Mouse (Mus musculus) MEL (cell line): Measurements from ENCODE around the gene Tcf7l2. TPM values are rescaled to one million over a fixed set of nuclear protein-coding genes. Genes with fewer than 3 reads are reported as not detected.

Experiments used
- DNase-seq: peaks from one replicate; pipeline ENCODE4 v3.0.0; 2011; ENCODE audit warnings: low read depth, low spot score
- H3K27ac ChIP-seq: 2 replicates; pipeline ENCODE4 v1.5.1; 2012; ENCODE audit warnings: low read depth, mild to moderate bottlenecking, control low read depth, low read length, moderate library complexity; ENCODE audit not compliant: control insufficient read depth
- H3K27me3 ChIP-seq, 2 experiments: fragments of 150-350 bp in 1 of 2; sonication (generic) in 1 of 2; 2 replicates each; pipeline ENCODE4 v1.6.1; 2012; ENCODE audit warnings: low read length in 2 of 2, mild to moderate bottlenecking in 2 of 2, improper control_type of control experiment in 1 of 2, moderate library complexity in 1 of 2; ENCODE audit not compliant: insufficient read depth in 2 of 2, control insufficient read depth in 1 of 2
- H3K36me3 ChIP-seq, 2 experiments: 2 replicates each; pipeline ENCODE4 v1.6.1; 2012 to 2014; ENCODE audit warnings: low read length in 2 of 2, improper control_type of control experiment in 1 of 2, inconsistent platforms in 1 of 2, mild to moderate bottlenecking in 1 of 2; ENCODE audit not compliant: insufficient read depth in 2 of 2, control insufficient read depth in 1 of 2
- H3K4me1 ChIP-seq, 2 experiments: fragments of 150-350 bp in 1 of 2; sonication (generic) in 1 of 2; 2 replicates each; pipeline ENCODE4 v1.6.1; 2012; ENCODE audit warnings: low read length in 2 of 2, improper control_type of control experiment in 1 of 2, mild to moderate bottlenecking in 1 of 2; ENCODE audit not compliant: insufficient read depth in 2 of 2, control insufficient read depth in 1 of 2
- H3K4me3 ChIP-seq, 2 experiments: fragments of 150-350 bp in 1 of 2; sonication (generic) in 1 of 2; 2 replicates each; pipeline ENCODE4 v1.5.1; 2012; ENCODE audit warnings: low read depth in 2 of 2, low read length in 2 of 2, mild to moderate bottlenecking in 2 of 2, moderate library complexity in 2 of 2, control low read depth in 1 of 2, improper control_type of control experiment in 1 of 2; ENCODE audit not compliant: control insufficient read depth in 1 of 2, insufficient read depth in 1 of 2
- H3K79me2 ChIP-seq: 2 replicates; pipeline ENCODE4 v1.6.1; 2012; ENCODE audit warnings: mild to moderate bottlenecking, low read length, moderate library complexity; ENCODE audit not compliant: control insufficient read depth, poor library complexity, insufficient read depth
- H3K9ac ChIP-seq: 2 replicates; pipeline ENCODE4 v1.6.1; 2012; ENCODE audit warnings: low read depth, mild to moderate bottlenecking, control low read depth, low read length, moderate library complexity; ENCODE audit not compliant: control insufficient read depth, poor library complexity, severe bottlenecking
- H3K9me3 ChIP-seq: fragments of 150-350 bp; sonication (generic); replicated peaks from 2 replicates; pipeline ENCODE4 v1.6.1; 2012; ENCODE audit warnings: mild to moderate bottlenecking, low read length, improper control_type of control experiment, moderate library complexity; ENCODE audit not compliant: insufficient read depth
- CHD1 ChIP-seq: IDR thresholded peaks from 2 replicates; pipeline ENCODE4 v1.6.1; 2012; ENCODE audit warnings: low read depth, mild to moderate bottlenecking, inconsistent platforms, low read length, improper control_type of control experiment
- CHD2 ChIP-seq: IDR thresholded peaks from 2 replicates; pipeline ENCODE4 v1.6.1; 2011; ENCODE audit warnings: low read length, improper control_type of control experiment
- ELF1 ChIP-seq: IDR thresholded peaks from 2 replicates; pipeline ENCODE4 v1.6.1; 2014; ENCODE audit warnings: low read depth, mild to moderate bottlenecking, inconsistent platforms, low read length, improper control_type of control experiment, moderate library complexity
- ETS1 ChIP-seq: IDR thresholded peaks from 2 replicates; pipeline ENCODE4 v1.6.1; 2012; ENCODE audit warnings: low read depth, mild to moderate bottlenecking, inconsistent platforms, low read length, improper control_type of control experiment, moderate library complexity
- KAT2A ChIP-seq: conservative IDR thresholded peaks from 2 replicates; pipeline ENCODE4 v1.6.1; 2012; ENCODE audit warnings: low read depth, low read length, improper control_type of control experiment, inconsistent platforms
- MAZ ChIP-seq: IDR thresholded peaks from 2 replicates; pipeline ENCODE4 v1.6.1; 2012; ENCODE audit warnings: low read depth, mild to moderate bottlenecking, inconsistent platforms, low read length, improper control_type of control experiment
- MEF2A ChIP-seq: IDR thresholded peaks from 2 replicates; pipeline ENCODE4 v1.6.1; 2014; ENCODE audit warnings: low read depth, mild to moderate bottlenecking, inconsistent platforms, low read length, improper control_type of control experiment; ENCODE audit not compliant: poor library complexity, insufficient replicate concordance, severe bottlenecking; ENCODE audit errors: extremely low read depth
- MYB ChIP-seq: IDR thresholded peaks from 2 replicates; pipeline ENCODE4 v1.6.1; 2011; ENCODE audit warnings: mild to moderate bottlenecking, low read depth, low read length, improper control_type of control experiment
- POLR2AphosphoS5 ChIP-seq: IDR thresholded peaks from 2 replicates; pipeline ENCODE4 v1.6.1; 2012; ENCODE audit warnings: low read depth, borderline replicate concordance, mild to moderate bottlenecking, inconsistent platforms, low read length, moderate library complexity, mixed read lengths
- RCOR1 ChIP-seq: IDR thresholded peaks from 2 replicates; pipeline ENCODE4 v1.6.1; 2012; ENCODE audit warnings: low read depth, mild to moderate bottlenecking, inconsistent platforms, low read length, improper control_type of control experiment
- SMC3 ChIP-seq: IDR thresholded peaks from 2 replicates; pipeline ENCODE4 v1.6.1; 2011; ENCODE audit warnings: low read depth, low read length, improper control_type of control experiment
- UBTF ChIP-seq: IDR thresholded peaks from 2 replicates; pipeline ENCODE4 v1.6.1; 2012; ENCODE audit warnings: low read depth, mild to moderate bottlenecking, inconsistent platforms, low read length, improper control_type of control experiment, moderate library complexity, borderline replicate concordance; ENCODE audit not compliant: insufficient read depth
- USF1 ChIP-seq: IDR thresholded peaks from 2 replicates; pipeline ENCODE4 v1.6.1; 2014; ENCODE audit warnings: low read depth, mild to moderate bottlenecking, inconsistent platforms, low read length, improper control_type of control experiment, moderate library complexity
- USF2 ChIP-seq, 2 experiments: IDR thresholded peaks; 2 replicates each; pipeline ENCODE4 v1.6.1; 2011 to 2012; ENCODE audit warnings: improper control_type of control experiment in 2 of 2, low read length in 2 of 2, borderline replicate concordance in 1 of 2, inconsistent platforms in 1 of 2, low read depth in 1 of 2, mild to moderate bottlenecking in 1 of 2; ENCODE audit not compliant: insufficient read depth in 1 of 2
- ZKSCAN1 ChIP-seq: IDR thresholded peaks from 2 replicates; pipeline ENCODE4 v1.6.1; 2012; ENCODE audit warnings: low read depth, mild to moderate bottlenecking, inconsistent platforms, low read length, improper control_type of control experiment, moderate library complexity
- ZMIZ1 ChIP-seq: IDR thresholded peaks from 2 replicates; pipeline ENCODE4 v1.6.1; 2012; ENCODE audit warnings: low read depth, mild to moderate bottlenecking, inconsistent platforms, low read length, improper control_type of control experiment, moderate library complexity
- polyA plus RNA-seq, 2 experiments: library from polyadenylated mRNA; stranded (reverse) in 1 of 2; unstranded in 1 of 2; fragments of >175 nt in 1 of 2; fragments of >200 nt in 1 of 2; gene quantifications; 2 replicates each; pipeline versions ENCODE4 v1.2.1 to v1.2.4; 2012; ENCODE audit warnings: low replicate concordance in 2 of 2, low read depth in 1 of 2; ENCODE audit not compliant: insufficient read length in 2 of 2, insufficient read depth in 1 of 2, missing spikeins in 1 of 2
- total RNA-seq: library from RNA; depleted of rRNA; stranded (reverse); fragments of 300-350 nt; gene quantifications from 2 replicates; pipeline ENCODE4 v1.2.3, GENCODE M21; 2012

The Tcf7l2 gene
- total and polyA plus RNA-seq, 3 experiments = 0.65 to 12.8 TPM; not detected in 1

DNA sequence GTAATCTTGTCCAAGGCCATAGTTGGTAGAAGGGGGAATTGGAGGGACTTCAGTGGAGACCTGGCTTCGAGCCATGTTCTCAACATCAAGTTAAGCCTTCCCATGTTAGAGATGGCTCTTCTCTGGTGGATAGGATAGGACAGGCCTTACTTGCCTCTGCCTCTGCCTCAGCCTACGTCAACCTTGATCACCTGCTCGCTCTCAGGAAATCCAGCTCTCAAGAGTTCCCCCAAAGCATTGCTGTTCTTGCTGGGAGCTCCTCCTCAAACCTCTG lies 193.0 kb downstream of the Tcf7l2 start:
- H3K4me1 ChIP-seq = peaks cover 15 to 20% of the 10 kb centered on the region in 2 experiments

DNA sequence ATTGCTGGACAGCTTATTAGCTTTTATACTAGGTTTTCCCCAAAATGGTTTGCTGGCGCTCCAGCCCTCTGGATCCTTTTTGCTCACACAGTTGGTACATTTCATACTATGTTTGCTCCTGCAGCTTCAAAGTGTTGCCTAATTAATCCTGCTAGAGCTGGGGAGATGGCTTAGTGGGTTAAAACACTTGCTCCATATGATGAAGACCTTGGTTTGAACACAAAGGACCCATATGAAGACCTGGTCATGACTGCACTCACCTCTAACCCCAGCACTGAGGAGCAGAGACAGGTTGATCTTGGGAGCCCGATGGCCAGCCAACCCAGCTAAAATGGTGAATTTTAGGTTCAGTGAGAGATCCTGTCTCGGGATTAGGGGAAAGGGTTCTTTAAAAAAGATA lies 195.4 kb downstream of the Tcf7l2 start:
- peaks cover 14 to 20% of the 10 kb centered on the region in 2 experiments for H3K4me1 ChIP-seq
- H3K9ac ChIP-seq = no peak overlapping the region
- H3K9me3 ChIP-seq = no peaks in the 10 kb centered on the region
- no peaks in the 10 kb centered on the region for H3K27me3 ChIP-seq
- TF ChIP-seq MEF2A (no peak), UBTF (no peak)
- H3K4me3 ChIP-seq = no peak overlapping the region
- H3K36me3 ChIP-seq = peaks cover 0 to 19% of the 10 kb centered on the region in 2 experiments; a peak in 3 of 4 replicates
- H3K79me2 ChIP-seq = no peaks in the 10 kb centered on the region
- H3K27ac ChIP-seq = no peak overlapping the region
- no peak for DNase-seq

More for the DNA sequence above, 193.0 kb downstream of the Tcf7l2 start:
- Histone ChIP-seq H3K4me3 (no peak overlapping the region), H3K27me3 (no peaks in the 10 kb centered on the region), H3K79me2 (no peaks in the 10 kb centered on the region)
- TF ChIP-seq MYB (no peak), CHD1 (no peak), ELF1 (no peak), POLR2AphosphoS5 (no peak), ZKSCAN1 (no peak), KAT2A (no peak), CHD2 (no peak), ZMIZ1 (no peak), RCOR1 (no peak), ETS1 (no peak), SMC3 (no peak), USF2 (IDR thresholded peaks at IDR 0.05; ENCODE audit: borderline replicate concordance in 1 of 2, insufficient read depth in 1 of 2, low read depth in 1 of 2, low read length in 2 of 2) (no peak), USF1 (no peak), MAZ (no peak)
- TF ChIP-seq, all 39 proteins: peak for 0
- Histone ChIP-seq H3K27ac (no peak overlapping the region), H3K36me3 (peaks cover 0 to 18% of the 10 kb centered on the region in 2 experiments; a peak in 3 of 4 replicates), H3K9me3 (no peaks in the 10 kb centered on the region), H3K9ac (no peak overlapping the region)
- DNase-seq = no peak
